Mouse (Mus musculus) left cerebral cortex, postnatal 36 days (tissue): ENCODE measurements around the gene Cdca4. TPM values are rescaled to one million over a fixed set of nuclear protein-coding genes. Genes with fewer than 3 reads are reported as not detected.
"Not testable (repeated sequence)": the region's sequence is repeated elsewhere in the genome, so short reads cannot be mapped to it uniquely, and the experiment has no call there.

Source experiments
- DNase-seq, 2 experiments: peaks; one replicate each; pipeline ENCODE4 v3.0.0; 2021 to 2022; ENCODE audit warnings: low spot score in 2 of 2, mixed read lengths in 1 of 2
- intact Hi-C: fragments of 180-260 bp; cut with DNase I; formaldehyde crosslinking; loops from one replicate; pipeline ENCODE4 v1.15.1; 2025
- total RNA-seq, 2 experiments: library from RNA; stranded (reverse); gene quantifications; 2 replicates each; pipeline ENCODE4 v1.2.3; 2021

The Cdca4 gene
- total RNA-seq, 2 experiments from 2014 or later = 9.2 to 10.9 TPM

DNA sequence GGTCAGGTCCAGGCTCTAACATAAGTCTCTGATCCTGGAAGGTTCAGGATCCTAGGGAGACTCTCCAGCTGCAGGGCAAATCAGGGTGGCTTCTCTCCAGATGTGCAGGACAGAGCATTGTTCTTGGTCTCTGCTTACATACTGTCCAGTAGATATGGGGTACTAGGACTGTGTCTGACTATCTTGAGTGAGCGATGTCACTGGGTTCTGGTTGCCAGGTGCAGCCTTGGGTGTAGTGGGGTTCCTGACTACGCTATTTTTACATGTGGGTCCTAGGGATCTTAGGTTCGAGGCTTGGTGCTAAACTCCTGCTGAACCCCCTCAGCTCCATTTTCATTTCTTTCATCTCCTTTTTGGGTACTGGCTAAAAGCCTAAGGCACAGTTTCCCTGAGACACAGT is 1.3 kb upstream of the Cdca4 start:
- DNase-seq = no peak
- intact Hi-C loops = no loop called here

DNA sequence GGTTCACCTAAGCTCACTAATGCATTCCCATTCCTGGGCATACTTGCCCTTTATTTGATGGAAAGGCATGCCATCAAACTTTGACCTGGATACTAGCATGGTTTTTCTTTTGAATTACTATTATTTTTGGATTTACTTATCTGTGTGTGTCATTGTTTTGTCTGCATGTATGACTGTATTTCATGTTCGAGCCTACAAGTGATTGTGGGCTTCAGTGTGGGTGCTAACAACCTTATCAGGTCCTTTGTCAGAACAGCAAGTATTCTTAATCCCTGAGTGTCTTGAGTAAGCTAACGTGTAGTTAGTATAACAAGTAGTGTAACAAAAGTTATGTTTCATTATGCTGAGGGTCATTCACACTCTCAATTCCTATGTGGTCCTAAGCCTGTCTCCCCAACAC is 918 bp upstream of the Cdca4 start:
- intact Hi-C loops = no loop called here
- no peak for DNase-seq

DNA sequence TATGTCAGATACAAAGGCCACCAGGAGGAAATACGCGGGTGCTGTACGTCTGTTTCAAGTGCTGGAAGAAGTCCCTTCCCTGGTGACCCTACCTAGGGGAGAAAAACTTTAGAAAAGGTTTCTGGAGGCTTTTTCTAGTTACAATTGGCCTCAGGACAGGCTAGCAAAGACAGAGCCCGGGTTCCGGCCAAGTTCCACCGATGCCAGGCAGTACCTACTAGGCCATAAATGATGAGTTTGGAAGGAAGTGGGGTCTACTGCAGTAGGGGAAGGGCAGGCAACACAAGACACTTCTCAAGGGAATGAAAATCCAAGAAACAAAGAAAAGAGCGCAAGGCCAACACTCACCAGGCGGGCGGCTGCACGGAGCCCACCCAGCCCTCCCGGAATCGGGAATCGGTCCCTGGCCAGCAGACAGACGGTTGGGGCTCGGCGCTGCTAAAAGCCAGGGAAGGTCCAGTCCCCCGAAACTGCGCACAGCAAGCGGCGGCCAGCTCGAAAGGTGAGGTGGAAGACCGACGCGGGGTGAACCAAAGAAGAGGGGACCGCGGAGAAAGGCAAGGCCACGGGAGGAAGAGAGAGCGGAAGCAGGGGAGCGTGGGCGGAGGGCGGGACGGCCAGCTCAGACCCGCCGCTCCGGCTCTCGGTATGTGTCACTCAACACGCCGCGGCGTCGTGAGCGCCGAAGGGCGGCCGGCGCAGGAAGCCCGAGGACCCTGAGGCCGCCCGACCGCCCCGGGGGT is 551 bp downstream of the Cdca4 start:
- no peak for DNase-seq
- intact Hi-C loops = no loop called here

DNA sequence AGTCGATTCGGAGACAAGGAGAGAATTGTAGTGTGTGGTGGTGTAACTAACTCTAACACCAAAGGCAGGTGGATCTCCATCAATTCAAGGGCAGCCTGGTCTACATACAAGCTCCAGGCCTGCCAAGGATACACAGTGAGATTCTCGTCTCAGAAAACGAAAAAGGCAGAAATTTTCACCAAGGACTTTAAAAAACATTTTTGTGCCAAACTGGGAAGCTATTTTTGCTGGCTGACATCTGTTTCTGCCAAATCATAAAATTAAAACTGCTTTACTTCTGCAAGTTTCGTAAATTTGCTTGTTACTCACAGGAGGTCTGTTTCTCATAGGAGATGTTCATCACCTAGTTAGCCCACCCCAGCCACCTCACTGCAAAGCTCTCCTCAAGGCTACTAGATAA is 3.3 kb downstream of the Cdca4 start:
- intact Hi-C loops = no loop called here
- no peak for DNase-seq

DNA sequence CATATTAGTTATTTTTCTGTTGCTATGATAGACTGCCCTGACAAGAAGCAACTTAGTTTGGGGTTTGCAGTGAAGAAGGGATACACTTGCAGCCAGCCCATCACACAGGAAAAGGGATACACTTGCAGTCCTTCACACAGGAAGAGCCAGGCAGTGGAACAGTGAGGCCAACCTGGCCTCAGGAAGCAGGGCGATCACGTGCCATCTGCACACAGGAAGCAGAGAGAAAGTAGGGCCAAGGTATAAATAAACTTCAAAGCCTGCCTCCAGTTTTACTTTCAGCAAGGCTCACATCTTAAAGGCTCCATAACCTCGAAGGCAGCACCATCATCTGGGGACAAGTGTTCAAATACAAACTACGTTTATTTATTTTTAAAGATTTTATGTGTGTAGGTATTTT is 6.0 kb downstream of the Cdca4 start:
- no peak for DNase-seq
- intact Hi-C loops = no loop called here

DNA sequence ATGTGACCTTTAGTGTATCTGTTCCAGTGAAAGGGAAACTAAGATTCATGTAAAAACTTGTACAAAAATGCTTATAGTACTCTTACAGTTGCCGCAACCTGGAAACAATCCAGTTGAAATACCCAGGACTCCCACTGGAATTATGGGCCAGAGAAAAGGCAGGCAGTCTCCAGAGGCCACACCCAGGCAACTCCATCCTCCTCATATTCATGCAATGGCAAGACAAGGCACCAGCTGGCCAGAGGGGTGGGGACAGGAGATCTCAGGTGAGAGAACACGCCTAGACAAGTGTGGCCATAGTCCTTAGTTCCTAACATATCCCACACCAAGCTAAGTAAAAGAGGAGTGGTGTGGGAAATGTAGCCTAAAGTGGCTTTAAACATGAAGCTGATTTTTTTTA is 6.5 kb downstream of the Cdca4 start:
- no peak for DNase-seq
- intact Hi-C loops = no loop called here

DNA sequence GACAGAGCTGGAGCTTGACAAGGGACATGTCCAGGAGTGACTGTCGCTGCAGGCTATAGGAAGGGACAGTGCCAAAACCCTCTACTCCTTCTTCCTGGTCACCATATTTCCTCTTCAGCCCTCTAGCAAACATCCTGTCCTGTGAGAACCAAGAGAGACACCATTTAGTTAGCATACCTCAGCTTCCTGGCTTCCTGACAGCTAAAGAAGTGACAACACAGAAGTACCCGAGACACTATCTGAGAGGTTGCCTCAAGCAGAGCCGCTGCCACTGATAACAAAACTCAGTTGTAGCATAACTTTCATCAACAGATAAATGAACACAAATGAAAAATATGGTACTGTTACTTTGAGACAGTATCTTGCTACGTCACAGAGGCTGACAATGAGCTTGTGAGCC is 7.2 kb downstream of the Cdca4 start:
- intact Hi-C loops = no loop called here
- DNase-seq = no peak

DNA sequence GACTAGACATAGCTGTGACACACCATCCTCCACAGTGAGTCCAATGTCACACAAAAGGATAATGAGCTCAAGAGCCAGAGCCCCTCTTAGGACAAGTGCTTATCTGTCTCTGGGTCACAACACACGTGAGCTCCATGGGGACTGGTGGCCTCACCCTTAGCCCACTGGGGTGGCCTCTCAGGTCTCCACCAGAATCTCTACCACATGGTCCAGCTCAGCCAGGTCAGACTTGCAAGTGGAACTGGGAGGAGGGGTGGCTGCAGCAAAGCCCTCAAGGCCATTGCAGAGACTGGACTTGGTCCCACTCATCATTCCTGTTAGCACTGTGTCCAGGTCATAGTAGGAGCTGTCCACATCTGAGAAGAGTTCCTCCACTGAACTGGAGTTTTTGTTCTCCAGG is 8.0 kb downstream of the Cdca4 start:
- intact Hi-C loops = no loop called here
- DNase-seq = no peak

DNA sequence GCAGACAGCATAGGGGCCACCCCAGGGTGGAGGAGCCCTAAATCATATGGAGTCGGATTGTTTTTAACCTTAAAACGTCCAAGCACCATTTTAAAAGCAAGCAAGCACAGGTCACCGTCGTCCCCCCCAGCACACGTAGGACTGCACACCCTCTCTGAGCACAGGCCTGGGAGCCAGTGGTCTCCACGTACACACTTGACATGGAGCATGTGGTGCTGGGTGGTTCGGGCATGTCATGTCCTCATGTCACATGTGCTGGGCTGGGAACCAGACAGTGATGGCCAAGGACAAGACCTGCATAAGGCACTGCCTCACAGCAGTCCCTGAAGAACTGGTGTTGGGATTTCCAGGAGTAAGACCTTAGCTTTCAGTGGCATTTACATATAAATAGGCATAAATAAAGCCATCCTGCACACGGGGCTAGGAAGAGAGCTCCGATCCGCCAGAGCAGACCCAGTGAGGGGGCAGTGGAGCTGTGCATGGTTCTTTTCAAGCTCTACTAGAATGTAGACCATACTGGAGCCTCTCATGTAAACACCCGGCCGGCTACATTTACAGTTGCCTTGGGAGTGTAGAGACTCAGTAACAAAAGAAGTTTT is 8.7 kb downstream of the Cdca4 start:
- no peak for DNase-seq
- intact Hi-C loops = no loop called here

DNA sequence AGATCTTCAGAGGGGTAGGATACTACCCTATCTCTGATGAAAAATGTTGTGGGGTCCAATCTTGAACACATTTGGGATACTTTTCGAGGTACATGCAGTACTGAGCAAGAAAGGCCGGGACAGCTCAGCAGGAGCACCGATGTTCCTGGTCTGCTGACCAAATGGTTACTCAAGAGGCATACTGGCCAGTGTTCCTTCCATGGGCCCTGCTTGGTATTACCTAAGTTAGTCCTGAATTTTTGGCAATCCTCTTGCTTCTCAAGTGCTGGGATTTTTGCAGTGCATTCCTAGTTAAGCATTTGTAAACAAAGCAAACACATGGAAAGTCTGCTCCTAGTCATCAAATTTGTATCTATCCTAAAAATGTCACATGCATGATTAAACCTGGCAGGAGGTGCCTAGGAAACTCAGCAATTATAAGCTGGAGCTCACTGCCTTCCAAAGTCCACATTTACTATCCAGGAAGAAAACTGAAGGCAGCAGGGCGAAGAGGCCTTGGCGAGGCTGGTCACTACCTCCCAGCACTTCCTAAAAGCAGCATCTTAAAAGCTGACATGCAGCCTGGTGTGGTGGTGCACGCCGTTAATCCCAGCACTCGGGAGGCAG is 10.1 kb downstream of the Cdca4 start:
- intact Hi-C loops = no loop called here
- DNase-seq = no peak

DNA sequence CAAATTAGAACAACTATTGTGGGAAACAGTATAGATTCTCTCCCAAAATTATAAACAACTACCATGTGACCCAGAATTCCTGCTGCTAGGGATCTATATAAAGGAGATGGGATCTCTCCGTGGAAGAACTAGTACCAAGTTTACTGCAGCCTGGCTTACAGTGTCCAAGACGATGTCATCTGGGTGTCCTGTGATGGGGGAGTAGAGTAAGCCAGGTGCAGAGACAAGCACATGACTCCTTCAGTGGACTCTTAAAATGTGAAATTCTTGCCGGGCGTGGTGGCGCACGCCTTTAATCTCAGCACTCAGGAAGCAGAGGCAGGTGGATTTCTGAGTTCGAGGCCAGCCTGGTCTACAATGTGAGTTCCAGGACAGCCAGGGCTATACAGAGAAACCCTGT is 12.4 kb downstream of the Cdca4 start:
- DNase-seq, intact Hi-C loops: not testable (repeated sequence)

DNA sequence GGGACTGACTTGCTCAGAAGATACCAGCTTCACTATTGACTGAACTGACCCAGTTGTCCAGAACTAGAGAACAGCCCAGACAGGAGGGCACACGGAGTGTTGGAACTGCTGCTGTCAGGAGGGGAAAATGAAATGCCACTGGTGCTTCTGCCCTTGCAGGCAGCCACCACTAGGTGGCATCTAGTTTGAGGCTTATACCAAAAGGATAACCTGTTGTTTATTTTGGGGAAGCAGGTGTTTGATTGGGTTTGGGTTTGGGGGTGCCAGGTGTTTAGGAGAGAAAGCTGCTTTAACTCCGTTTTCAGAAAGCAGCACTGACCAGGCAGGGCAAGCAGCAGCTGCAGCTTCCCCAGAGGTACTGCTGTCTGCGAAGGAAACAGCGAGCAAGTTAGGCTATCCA is 12.9 kb downstream of the Cdca4 start:
- intact Hi-C loops = no loop called here
- peak in 1 of 2 experiments; percentile 47 for DNase-seq

DNA sequence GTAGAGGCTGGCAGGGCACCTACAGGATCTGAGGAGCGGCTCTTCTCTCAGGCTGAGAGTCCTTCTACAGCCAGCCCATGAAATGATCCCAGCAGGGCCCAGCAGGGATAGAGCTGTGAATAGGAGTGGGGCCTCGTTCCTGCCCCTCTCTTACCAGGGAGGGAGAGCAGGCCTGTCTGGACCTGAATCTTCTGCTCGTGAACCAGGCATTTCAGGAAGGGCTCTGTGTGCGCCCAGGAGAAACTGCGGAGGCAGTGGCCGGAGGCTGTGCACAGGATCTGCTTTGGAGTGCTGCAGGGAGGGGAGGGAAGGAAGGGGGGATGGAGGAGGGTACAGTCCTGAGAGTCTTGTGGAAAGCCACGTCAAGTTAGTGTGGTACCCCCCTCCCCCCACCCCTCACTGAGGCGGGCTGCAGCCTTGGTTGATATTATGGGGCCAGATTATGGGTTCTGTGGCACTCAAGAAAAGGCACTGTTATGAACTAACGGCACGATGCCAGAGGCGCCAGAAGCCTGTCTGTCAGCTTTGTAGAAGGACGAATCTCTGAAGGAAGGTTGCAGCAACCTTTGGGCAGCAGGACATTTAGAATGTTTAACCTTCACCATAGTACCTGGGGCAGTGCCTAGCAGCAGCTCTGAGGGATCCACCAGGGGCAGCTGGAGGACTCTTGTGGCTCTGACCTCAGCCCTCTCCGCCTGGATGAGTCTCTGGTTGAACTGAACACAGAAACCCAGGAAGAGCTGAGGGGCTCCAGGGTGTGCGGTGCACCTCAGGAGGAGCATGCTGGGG is 14.3 kb downstream of the Cdca4 start:
- intact Hi-C loops = no loop called here

DNA sequence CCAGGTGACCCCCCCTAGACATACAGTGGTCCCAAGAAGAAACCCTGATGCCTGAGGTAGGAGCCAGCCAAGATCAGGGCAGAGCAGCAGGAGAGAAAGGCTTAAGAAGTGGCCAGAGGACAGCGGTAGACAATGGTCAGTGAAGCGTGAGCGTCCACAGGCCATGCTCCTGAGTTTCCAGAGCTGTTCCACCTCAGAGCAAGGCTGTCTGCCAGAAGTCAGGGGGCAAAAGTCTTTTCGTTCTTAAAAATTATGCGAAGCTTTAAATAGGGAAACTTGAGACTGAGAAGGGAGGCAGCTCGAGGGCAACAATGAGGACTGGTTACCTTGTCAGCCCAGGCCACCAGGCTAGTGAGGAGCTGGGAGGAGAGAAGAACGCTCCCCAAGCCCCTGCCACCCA is 15.9 kb downstream of the Cdca4 start:
- no peak for DNase-seq
- intact Hi-C loops = no loop called here

More for the DNA sequence above, 14.3 kb downstream of the Cdca4 start:
- no peak for DNase-seq

DNA sequence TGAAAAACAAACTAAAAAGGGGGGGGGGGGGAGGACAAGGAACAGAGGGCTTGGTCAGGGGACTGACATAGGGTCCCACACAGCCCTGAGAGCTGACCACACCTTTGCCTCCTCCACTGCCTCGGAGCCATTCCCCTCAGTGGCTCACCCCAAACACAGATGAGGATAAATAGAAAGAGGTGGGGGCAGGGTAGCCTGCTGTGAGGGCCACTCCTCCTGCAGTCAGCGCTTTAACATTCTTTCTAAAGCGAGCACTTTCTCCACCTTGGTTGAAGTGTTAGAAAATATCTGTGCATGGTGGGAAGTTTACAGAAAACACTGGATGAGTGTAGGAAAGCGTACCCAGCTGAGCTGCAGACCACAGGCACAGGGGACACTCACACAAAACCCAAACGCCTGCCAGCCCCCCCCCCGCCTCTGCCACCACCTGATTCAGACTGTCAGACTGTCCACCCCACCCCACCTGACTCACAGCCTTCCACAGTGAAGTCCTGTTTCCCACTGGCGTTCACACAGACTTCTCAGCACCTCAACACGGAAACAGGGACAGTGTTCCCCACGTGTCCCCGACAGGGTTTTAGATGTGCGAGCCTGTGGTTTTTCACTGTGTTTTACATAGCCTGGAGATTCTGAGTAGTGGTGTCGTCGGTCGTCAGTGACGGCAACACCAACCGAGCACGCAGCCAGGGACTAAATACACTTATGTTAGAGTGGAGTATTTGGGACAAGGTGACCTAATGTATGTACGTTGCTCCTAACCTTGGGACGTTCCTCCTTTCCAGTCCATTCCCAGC is 18.9 kb downstream of the Cdca4 start:
- intact Hi-C loops = no loop called here
- no peak for DNase-seq

DNA sequence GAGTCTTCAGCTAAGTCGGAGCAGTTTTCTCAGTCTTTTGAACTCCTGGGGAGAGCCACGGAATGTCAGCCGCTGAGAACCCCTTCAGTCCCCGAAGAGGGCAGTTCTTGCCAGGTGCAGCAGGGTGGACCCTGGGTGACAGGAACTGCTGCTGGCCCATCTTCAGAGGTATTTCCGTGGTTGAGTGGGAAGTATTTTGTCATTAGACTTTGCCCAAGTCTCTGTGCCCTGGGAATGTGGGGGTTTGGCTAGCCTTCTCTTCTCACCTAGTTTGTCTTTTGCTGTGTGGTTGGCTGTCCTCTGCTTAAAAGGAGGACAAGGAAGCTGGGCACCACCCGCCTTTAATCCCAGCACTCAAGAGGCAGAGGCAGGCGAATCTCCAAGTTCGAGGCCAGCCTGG is 19.6 kb downstream of the Cdca4 start:
- DNase-seq = no peak
- intact Hi-C loops = loop anchor here (5.0 kb wide), 1 partner anchor 33 kb away; no protein-coding TSS in a partner anchor

DNA sequence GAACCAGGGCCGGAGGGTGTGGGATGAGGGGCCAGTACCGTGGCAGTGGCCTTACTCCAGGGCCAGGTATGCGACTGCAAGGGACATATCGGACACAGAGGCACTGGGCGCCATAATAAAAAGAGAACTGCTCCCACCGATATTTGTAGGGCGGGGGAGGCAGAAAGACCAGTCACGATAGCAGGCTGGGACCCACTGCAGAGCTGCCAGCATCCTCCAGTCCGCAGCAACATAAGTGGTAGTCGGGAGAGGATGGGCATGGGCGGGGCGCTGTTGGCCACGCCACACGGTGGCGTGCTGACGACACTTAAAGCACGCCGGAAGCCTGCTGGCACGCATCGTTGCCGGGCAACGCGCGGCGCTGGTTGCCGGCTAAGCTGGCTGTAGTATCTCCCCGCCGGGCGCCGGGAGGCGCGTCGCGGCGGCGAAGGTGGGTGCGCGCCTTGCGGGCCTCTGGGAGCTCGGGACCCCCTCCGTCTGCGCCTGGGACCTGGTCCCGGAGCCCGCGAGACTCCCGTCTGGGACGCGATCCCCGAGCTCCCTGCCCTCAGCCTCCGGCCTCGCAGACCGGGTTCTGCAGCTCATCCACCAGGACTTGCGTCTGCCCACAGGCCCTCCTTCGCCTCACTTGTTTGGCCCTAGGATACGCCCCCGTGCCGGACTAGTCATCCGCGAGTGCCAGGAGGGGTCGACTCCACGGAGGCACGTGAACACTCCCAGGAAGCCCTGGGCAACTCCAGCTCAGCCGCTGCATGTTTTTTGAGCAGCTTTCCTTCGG is 20.4 kb downstream of the Cdca4 start, which contains the start of gene Clba1:
TSS of gene Clba1 (plus strand) at position 351 of the 778 bp plus-strand sequence.
- intact Hi-C loops = loop anchor here (5.0 kb wide), 1 partner anchor 34 kb away; no protein-coding TSS in a partner anchor
- DNase-seq = peak; percentile 91 to 94

DNA sequence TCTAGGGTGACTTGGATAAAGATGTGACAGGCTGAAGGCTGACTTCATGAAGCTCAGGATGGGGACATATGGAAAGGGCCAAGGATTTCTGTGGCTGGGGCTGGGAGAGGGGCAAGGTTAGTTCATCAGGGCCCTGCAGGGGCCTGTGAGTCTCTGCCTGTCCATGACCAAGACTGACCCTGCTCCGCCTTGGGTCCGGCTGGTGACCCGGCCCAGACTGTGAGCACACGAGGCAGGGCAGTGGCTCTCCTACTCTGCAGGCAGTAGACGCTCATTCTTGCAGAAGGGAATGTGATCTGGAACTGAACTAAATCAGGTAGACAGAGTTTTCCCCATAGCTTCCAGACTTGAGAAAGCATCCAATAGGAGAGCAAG is 21.0 kb downstream of the Cdca4 start:
- intact Hi-C loops = loop anchor here (5.0 kb wide), 1 partner anchor 34 kb away; no protein-coding TSS in a partner anchor
- DNase-seq = no peak

DNA sequence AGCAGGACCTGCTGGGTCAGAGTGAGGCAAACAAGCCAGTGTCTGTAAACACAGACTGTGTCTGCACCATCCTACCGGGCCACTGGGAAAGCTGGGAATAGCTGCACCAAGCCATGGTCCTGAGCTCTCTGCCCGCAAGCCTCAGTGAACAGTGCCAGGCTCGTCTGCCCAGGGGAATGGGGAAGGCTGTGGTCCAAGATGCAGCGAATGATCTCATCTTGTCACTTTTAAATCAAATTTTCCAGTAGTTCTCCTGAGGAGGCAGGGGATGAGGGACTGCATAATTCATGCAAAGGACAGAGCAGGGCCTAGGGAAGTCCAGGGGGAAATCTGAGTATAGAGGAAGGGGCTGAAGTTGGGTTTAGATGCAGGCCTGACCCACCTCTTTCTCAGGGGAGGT is 21.4 kb downstream of the Cdca4 start:
- no peak for DNase-seq
- intact Hi-C loops = loop anchor here (5.0 kb wide), 1 partner anchor 35 kb away; no protein-coding TSS in a partner anchor
